Mouse (Mus musculus): Measurements from ENCODE around the gene C1qtnf4.

DNA sequence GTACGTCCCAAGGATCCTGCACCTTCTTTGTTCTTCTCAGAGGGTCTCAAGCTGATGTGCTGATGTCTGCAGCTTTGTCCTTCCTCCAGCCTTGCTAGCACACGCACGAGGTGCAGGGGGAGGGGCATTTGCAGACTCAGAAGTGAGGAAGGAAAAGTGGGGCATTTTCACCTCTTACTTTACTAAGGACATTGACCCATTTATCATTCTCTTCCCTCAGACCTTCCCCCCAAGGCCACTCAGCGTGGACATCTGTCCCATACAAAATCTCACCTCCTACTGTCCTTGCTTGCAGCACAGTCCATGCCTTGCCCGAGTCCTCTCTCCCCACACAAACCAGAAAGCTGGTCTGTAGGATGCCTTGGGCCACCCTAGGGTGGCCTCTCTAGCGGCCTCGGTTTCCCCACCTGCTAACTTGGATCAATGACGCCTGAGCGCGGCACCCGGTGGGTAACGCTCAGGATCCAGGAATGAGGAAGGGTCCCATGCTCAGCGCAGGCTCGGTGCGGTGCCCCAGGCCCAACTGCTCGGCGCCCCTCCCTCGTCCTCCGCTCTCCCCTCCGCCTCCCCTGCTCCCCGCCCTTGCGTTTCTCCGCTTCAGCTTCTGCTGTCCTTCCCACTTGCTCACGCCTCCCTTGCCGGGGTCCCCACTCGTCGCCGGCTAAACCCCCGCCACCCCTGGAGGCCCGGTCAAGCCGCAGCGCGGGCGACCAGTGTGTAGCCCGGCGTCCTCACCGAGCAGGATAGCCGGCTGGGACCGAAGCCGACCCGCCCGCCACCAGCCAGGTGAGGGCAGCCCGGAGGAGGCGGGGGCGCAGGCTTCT lies at the start of gene C1qtnf4:
- TF ChIP-seq CTCF (IDR thresholded peaks at IDR 0.05; ENCODE audit: extremely low read depth, insufficient read depth, insufficient read length, insufficient replicate concordance) (no peak), POLR2A (IDR thresholded peaks at IDR 0.05; ENCODE audit: low read depth, low read length) (no peak)
